Mouse (Mus musculus) hindbrain, postnatal 0 days (tissue): ENCODE results near the gene Cbx2. TPM values are rescaled to one million over a fixed set of nuclear protein-coding genes. Genes with fewer than 3 reads are reported as not detected.

Experiments used
- ATAC-seq: fragments of 200-750 bp; cut with Nextera tagmentation; 2 replicates; pipeline ENCODE4 v1.8.0; 2017; ENCODE audit warnings: mild to moderate bottlenecking, moderate TSS enrichment, moderate library complexity
- DNase-seq: peaks from one replicate; pipeline ENCODE4 v3.0.0-alpha.2; 2015; ENCODE audit warnings: low spot score
- H3K27ac ChIP-seq: fragments of 300-500 bp; sonication (generic); 2 replicates; pipeline ENCODE4 v1.5.1; 2014; ENCODE audit warnings: mild to moderate bottlenecking
- H3K27me3 ChIP-seq: fragments of 300-500 bp; sonication (generic); 2 replicates; pipeline ENCODE4 v1.6.1; 2014; ENCODE audit warnings: low read length, mixed read lengths; ENCODE audit not compliant: insufficient read depth
- H3K36me3 ChIP-seq: fragments of 300-500 bp; sonication (generic); 2 replicates; pipeline ENCODE4 v1.6.1; 2014; ENCODE audit warnings: low read length, mixed read lengths; ENCODE audit not compliant: insufficient read depth
- H3K4me1 ChIP-seq: fragments of 300-500 bp; sonication (generic); 2 replicates; pipeline ENCODE4 v1.6.1; 2014; ENCODE audit warnings: antibody characterized with exemption, low read length, mixed read lengths; ENCODE audit not compliant: insufficient read depth
- H3K4me2 ChIP-seq: fragments of 300-500 bp; sonication (generic); 2 replicates; pipeline ENCODE4 v1.6.1; 2014; ENCODE audit warnings: low read depth, mild to moderate bottlenecking, low read length, moderate library complexity, mixed read lengths
- H3K4me3 ChIP-seq: fragments of 300-500 bp; sonication (generic); 2 replicates; pipeline ENCODE4 v1.5.1; 2014; ENCODE audit warnings: low read length
- H3K9ac ChIP-seq: fragments of 300-500 bp; sonication (generic); replicated peaks from 2 replicates; pipeline ENCODE4 v1.6.1; 2014; ENCODE audit warnings: mild to moderate bottlenecking, low read length, moderate library complexity, mixed read lengths
- H3K9me3 ChIP-seq: fragments of 300-500 bp; sonication (generic); 2 replicates; pipeline ENCODE4 v1.6.1; 2016; ENCODE audit warnings: low read length, mixed read lengths
- CTCF ChIP-seq: IDR thresholded peaks from 2 replicates; pipeline ENCODE4 v1.5.1; 2016; ENCODE audit warnings: antibody characterized with exemption, control low read depth, low read depth
- WGBS: fragments of 180-500 bp; shearing (Covaris S2); extraction: QIAGEN DNeasy Blood & Tissue Kit; methylation state at CpG from one replicate; pipeline ENCODE4 v1.1.7; 2014; 5-methylcytosine and 5-hydroxymethylcytosine counted together
- polyA plus RNA-seq: library from polyadenylated mRNA; unstranded; fragments of >200 nt; fragmentation: Nextera tagmentation; extraction: Ambion mirVana; gene quantifications from 2 replicates; pipeline ENCODE4 v1.2.1, GENCODE M21; 2015
- total RNA-seq: library from RNA; depleted of rRNA; stranded (reverse); fragments of >200 nt; gene quantifications from 2 replicates; pipeline ENCODE4 v1.2.3, GENCODE M21; 2014

Gene Cbx2
- total and polyA plus RNA-seq, 2 experiments from 2014 or later, result 7.4 to 14.6 TPM

DNA sequence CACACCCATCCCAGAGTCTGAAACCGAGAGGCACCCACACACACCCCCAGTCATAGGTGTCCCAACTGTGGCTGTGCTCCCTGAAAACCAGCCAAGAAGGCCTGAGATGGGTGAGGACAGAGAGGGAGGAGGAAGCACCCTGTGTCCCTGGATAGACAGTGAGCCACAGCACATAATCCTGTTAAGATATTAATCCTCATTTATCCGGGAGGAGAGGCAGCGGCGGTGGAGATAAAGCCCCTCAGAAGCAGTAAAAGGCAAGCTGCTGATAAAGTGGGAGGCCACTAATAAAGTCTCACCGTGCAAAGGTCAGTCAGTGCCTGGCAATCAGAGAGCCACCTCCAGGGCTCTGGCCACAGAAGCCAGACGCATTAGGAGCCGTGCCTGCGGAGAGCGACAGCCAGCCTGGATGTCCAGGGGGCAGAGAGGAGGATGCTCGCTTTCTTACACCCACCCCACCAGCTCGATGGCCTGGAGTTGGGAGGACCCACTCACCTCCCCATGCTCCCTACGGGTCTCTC lies 40.1 kb upstream of the Cbx2 start:
- Histone ChIP-seq H3K27ac (no peak overlapping the region), H3K4me2 (no peak overlapping the region), H3K9me3 (no peaks in the 10 kb centered on the region), H3K27me3 (no peaks in the 10 kb centered on the region), H3K36me3 (no peaks in the 10 kb centered on the region), H3K4me3 (no peak overlapping the region), H3K9ac (no peak overlapping the region), H3K4me1 (no peaks in the 10 kb centered on the region)
- TF ChIP-seq CTCF, result no peak
- DNase-seq, result no peak
- WGBS, result 63% methylated on average over 12 of the region's 12 CpGs
- no peak for ATAC-seq

DNA sequence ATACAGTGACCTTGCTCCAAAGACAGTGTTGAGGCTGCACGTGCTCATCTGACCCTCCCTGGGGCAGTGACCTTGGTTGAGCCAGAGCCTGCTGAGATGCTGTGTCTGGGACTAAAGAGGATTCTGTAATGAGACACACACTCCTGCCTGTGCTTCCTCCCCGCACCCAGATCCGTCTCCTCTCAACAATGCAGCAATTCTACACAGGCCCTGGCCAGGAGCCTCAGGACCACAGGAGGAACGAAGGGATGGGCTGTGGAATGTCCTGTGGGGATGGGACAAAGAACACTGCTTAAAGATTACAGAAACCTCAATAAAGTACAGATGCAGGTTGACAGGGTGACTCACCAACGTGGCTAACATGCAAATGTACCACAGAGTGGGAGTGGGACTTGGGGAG lies 37.2 kb upstream of the Cbx2 start:
- no peak for ATAC-seq
- H3K36me3 ChIP-seq, result no peaks in the 10 kb centered on the region
- no peaks in the 10 kb centered on the region for H3K27me3 ChIP-seq
- H3K27ac ChIP-seq, result no peak overlapping the region
- H3K9ac ChIP-seq, result no peak overlapping the region
- 43% methylated on average over 5 of the region's 5 CpGs for WGBS
- no peak overlapping the region for H3K4me3 ChIP-seq
- no peaks in the 10 kb centered on the region for H3K4me1 ChIP-seq
- DNase-seq, result no peak
- H3K9me3 ChIP-seq, result no peaks in the 10 kb centered on the region
- no peak for TF ChIP-seq CTCF
- no peak overlapping the region for H3K4me2 ChIP-seq

DNA sequence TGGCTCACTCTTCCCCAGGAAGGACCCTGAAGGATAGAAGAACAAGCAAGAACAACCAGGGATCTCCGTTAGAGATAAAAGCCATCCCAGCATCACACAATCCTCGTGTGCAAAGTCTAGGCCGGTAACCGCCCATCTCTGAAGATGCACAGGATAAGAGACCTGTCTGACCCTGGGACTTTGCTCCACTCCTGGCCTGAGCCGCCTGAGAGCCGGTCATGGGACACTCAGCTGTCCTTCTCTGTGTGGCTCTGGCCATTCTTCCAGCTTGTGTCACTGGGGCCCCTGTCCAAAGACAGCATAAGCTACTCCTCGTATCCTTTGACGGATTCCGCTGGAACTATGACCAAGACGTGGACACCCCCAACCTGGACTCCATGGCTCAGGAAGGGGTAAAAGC lies 34.8 kb upstream of the Cbx2 start, which contains the start of gene Enpp7:
Gene Enpp7 (plus strand): TSS at position 190 of the 400 bp plus-strand sequence.
- Histone ChIP-seq H3K4me3 (no peak within 1 kb of the TSS), H3K9me3 (no peaks in the 10 kb centered on the region), H3K36me3 (no peaks in the 10 kb centered on the region), H3K4me2 (no peak within 1 kb of the TSS), H3K27ac (no peak within 1 kb of the TSS), H3K9ac (no peak within 1 kb of the TSS), H3K27me3 (no peaks in the 10 kb centered on the region), H3K4me1 (no peaks in the 10 kb centered on the region)
- WGBS, result 93% methylated on average over 10 of the region's 10 CpGs
- TF ChIP-seq CTCF, result no peak
- DNase-seq, result no peak
- no peak for ATAC-seq

DNA sequence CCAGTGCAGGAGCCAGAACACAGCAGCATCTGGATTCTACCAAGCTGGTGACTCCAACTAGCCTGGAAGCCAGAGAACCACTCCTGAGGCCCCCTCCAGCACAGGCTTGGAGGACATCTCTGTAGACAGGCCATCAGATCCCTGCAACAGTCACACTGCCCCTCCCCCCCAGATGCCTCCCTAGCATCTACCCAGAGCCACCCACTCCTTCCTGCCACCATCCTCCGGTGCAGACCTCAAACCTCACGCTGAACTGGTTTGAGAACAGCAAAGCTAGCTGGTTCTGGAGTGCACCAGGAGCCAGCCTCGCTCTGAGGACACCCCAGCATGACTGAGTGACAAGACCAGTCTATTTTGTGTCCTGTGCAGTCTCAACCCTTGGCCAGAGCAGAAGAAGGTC lies 30.0 kb upstream of the Cbx2 start:
- 77% methylated on average over 3 of the region's 3 CpGs for WGBS
- no peak for DNase-seq

DNA sequence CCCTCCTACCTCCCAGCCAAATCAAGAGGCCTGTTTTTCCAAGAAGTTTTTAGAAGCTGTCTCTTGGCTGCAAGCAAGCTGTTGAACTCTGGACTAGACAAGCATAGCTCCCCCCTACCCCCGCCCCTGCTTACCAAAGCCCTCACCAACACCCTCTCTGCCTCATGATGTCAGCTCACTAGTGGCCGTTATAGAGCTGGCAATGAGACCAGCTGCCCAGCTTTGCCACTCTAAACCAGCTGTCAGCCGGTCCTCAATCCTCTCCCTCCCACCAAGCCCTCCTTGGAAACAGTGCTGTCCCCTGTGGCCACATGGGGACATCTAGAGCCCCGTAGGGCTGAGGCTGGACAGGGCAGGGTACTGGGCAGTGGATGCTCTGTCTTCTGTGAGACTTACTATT lies 27.3 kb upstream of the Cbx2 start:
- peak; percentile 50 for DNase-seq
- H3K27me3 ChIP-seq, result no peaks in the 10 kb centered on the region
- WGBS, result 25% methylated on average over 4 of the region's 4 CpGs
- no peaks in the 10 kb centered on the region for H3K36me3 ChIP-seq
- peak; percentile 50 for ATAC-seq
- no peaks in the 10 kb centered on the region for H3K9me3 ChIP-seq
- H3K4me3 ChIP-seq, result no peak overlapping the region
- peaks cover 10% of the 10 kb centered on the region; the same call in 1 of the 2 replicates for H3K4me1 ChIP-seq
- no peak overlapping the region for H3K27ac ChIP-seq
- no peak overlapping the region for H3K9ac ChIP-seq
- TF ChIP-seq CTCF, result peak; percentile 26; the same call in 1 of the 2 replicates
- H3K4me2 ChIP-seq, result no peak overlapping the region

More for the DNA sequence above, 30.0 kb upstream of the Cbx2 start:
- Histone ChIP-seq H3K27ac (no peak overlapping the region), H3K27me3 (no peaks in the 10 kb centered on the region), H3K9me3 (no peaks in the 10 kb centered on the region), H3K9ac (no peak overlapping the region), H3K4me1 (no peaks in the 10 kb centered on the region), H3K4me2 (no peak overlapping the region), H3K36me3 (no peaks in the 10 kb centered on the region), H3K4me3 (no peak overlapping the region)
- no peak for ATAC-seq
- TF ChIP-seq CTCF, result no peak

DNA sequence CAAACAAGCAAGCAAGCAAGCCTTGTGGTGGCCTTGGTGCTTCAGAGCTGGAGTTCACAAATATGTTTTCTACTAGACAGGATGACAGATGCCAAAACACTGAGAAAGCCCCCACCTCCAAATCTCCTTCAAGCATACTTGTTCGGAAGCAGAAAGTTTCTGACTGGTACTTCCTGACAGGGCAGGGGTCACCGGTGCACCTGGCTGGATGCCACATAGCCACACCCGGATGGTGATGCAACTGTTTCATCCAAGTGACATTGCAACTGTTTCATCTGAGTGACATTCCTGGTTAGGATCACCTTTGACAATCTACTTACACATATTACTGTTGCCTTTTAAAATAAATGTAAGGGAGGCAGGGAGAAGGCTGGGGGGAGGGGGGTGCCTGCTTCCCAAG lies 25.6 kb upstream of the Cbx2 start:
- 80% methylated on average over 3 of the region's 3 CpGs for WGBS
- no peak for DNase-seq
- ATAC-seq, result no peak
- Histone ChIP-seq H3K4me1 (peaks cover 10% of the 10 kb centered on the region; the same call in 1 of the 2 replicates), H3K36me3 (no peaks in the 10 kb centered on the region), H3K27ac (no peak overlapping the region), H3K9me3 (no peaks in the 10 kb centered on the region), H3K4me3 (no peak overlapping the region), H3K9ac (no peak overlapping the region), H3K4me2 (no peak overlapping the region), H3K27me3 (no peaks in the 10 kb centered on the region)
- TF ChIP-seq CTCF, result no peak

DNA sequence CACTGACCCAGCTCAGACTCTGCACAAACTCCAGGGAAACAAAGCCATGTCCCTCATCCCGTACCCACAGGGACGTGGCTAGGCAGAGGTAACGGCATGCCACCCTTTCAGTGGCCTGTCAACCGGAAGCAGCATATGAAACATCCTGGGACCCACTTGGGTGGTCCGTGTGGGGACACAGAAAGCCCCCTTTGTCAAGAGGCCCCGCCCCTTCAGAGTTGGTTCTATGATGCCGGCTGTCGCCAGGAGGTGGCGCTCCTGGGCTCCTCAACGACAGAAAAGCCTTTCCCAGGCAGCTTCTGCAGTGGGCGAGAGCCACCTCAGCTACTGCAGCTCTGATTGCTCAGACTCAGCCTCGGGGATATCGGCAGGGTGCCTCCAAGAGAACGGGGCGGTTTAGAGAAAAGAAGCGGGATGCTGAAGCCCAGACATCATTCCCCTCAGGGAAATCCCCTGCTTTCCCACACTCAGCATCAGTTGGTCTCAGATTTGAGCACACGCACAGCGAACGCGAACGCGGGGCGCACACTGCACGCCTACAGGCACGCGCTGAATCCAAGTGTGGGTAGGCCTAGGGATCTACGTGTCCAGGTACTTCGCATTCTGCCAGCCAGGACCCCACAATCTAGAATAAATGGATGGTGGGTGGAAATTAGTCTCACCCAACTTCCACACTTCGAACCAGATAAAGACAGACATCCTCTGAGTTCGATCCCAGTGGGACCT lies 24.1 kb upstream of the Cbx2 start:
- DNase-seq, result peak; percentile 94
- H3K9me3 ChIP-seq, result no peaks in the 10 kb centered on the region
- H3K4me1 ChIP-seq, result peaks cover 10% of the 10 kb centered on the region; the same call in 1 of the 2 replicates
- ATAC-seq, result peak; percentile 87
- no peaks in the 10 kb centered on the region for H3K27me3 ChIP-seq
- H3K4me3 ChIP-seq, result peak overlapping the region; percentile 16
- H3K27ac ChIP-seq, result peak overlapping the region; percentile 78
- H3K36me3 ChIP-seq, result no peaks in the 10 kb centered on the region
- peak; percentile 94 for TF ChIP-seq CTCF
- peak overlapping the region; percentile 58 for H3K4me2 ChIP-seq
- 6% methylated on average over 30 of the region's 30 CpGs for WGBS
- H3K9ac ChIP-seq, result 0 out of 2 replicates have a peak overlapping the region, but pooled peaks have one; percentile 30
